Mouse (Mus musculus): Measurements from ENCODE around the gene Aes. TPM values are rescaled to one million over a fixed set of nuclear protein-coding genes. Genes with fewer than 3 reads are reported as not detected.
A peak's percentile ranks its signal among the peaks of the same experiment; 100 is the strongest.

The Aes gene
- polyA plus RNA-seq, 2 experiments: 393 to 472 TPM

- Histone ChIP-seq H3K9ac (ENCODE audit: low read depth, low read length, severe bottlenecking) (no peak overlapping the region), H3K27me3 (ENCODE audit: control insufficient read depth, insufficient read depth, low read length) (no peaks in the 10 kb centered on the region; the same call in 1 of the 2 replicates), H3K4me3 (replicated peaks; ENCODE audit: low read length) (no peak overlapping the region), H3K36me3 (ENCODE audit: control insufficient read depth, insufficient read depth, low read length) (peaks cover 21% of the 10 kb centered on the region), H3K4me1 (ENCODE audit: control insufficient read depth, insufficient read depth, low read length) (no peaks in the 10 kb centered on the region), H3K4me2 (replicated peaks; ENCODE audit: low read depth, low read length, severe bottlenecking) (no peak overlapping the region), H3K9me3 (ENCODE audit: control insufficient read depth, low read length) (no peaks in the 10 kb centered on the region), H3K27ac (replicated peaks; ENCODE audit: low read depth, low read length) (no peak overlapping the region)
- no peak for TF ChIP-seq POLR2A (IDR thresholded peaks at IDR 0.05; ENCODE audit: borderline replicate concordance, extremely low read depth, insufficient read depth, insufficient read length)
- ATAC-seq (ENCODE audit: low FRiP score, low read depth) (no peak), DNase-seq (ENCODE audit: low spot score) (no peak)
- 51% methylated on average over 12 of the region's 13 CpGs for WGBS
These were observed 34.1 kb upstream of the Aes start for GRCm38 (mm10) chr10:81525017-81525694.

- ATAC-seq (ENCODE audit: low FRiP score, low read depth): no peak
- 13% methylated on average over 14 of the region's 14 CpGs for WGBS
These were observed 32.5 kb upstream of the Aes start for GRCm38 (mm10) chr10:81526779-81527178.

GRCm38 (mm10) chr10:81534826-81535225, 24.5 kb upstream of the Aes start:
- ATAC-seq (ENCODE audit: low FRiP score, low read depth): no peak
- WGBS: 56% methylated on average over 16 of the region's 16 CpGs
- no peak for DNase-seq (ENCODE audit: low spot score)

More at GRCm38 (mm10) chr10:81526779-81527178, 32.5 kb upstream of the Aes start:
- Histone ChIP-seq H3K27me3 (ENCODE audit: control insufficient read depth, insufficient read depth, low read length) (no peaks in the 10 kb centered on the region; the same call in 1 of the 2 replicates), H3K4me3 (replicated peaks; ENCODE audit: low read length) (no peak overlapping the region), H3K9ac (ENCODE audit: low read depth, low read length, severe bottlenecking) (no peak overlapping the region), H3K27ac (replicated peaks; ENCODE audit: low read depth, low read length) (no peak overlapping the region), H3K9me3 (ENCODE audit: control insufficient read depth, low read length) (no peaks in the 10 kb centered on the region), H3K36me3 (ENCODE audit: control insufficient read depth, insufficient read depth, low read length) (peaks cover 34% of the 10 kb centered on the region), H3K4me1 (ENCODE audit: control insufficient read depth, insufficient read depth, low read length) (no peaks in the 10 kb centered on the region), H3K4me2 (replicated peaks; ENCODE audit: low read depth, low read length, severe bottlenecking) (no peak overlapping the region)
- DNase-seq (ENCODE audit: low spot score): peak; percentile 56
- TF ChIP-seq POLR2A (IDR thresholded peaks at IDR 0.05; ENCODE audit: borderline replicate concordance, extremely low read depth, insufficient read depth, insufficient read length): no peak

GRCm38 (mm10) chr10:81536734-81537133, 22.6 kb upstream of the Aes start:
- Histone ChIP-seq H3K9ac (ENCODE audit: low read depth, low read length, severe bottlenecking) (no peak overlapping the region), H3K4me1 (ENCODE audit: control insufficient read depth, insufficient read depth, low read length) (no peaks in the 10 kb centered on the region), H3K27me3 (ENCODE audit: control insufficient read depth, insufficient read depth, low read length) (no peaks in the 10 kb centered on the region), H3K4me2 (replicated peaks; ENCODE audit: low read depth, low read length, severe bottlenecking) (no peak overlapping the region), H3K36me3 (ENCODE audit: control insufficient read depth, insufficient read depth, low read length) (peaks cover 34% of the 10 kb centered on the region), H3K27ac (replicated peaks; ENCODE audit: low read depth, low read length) (no peak overlapping the region), H3K9me3 (ENCODE audit: control insufficient read depth, low read length) (no peaks in the 10 kb centered on the region), H3K4me3 (replicated peaks; ENCODE audit: low read length) (no peak overlapping the region)
- no peak for ATAC-seq (ENCODE audit: low FRiP score, low read depth)
- no peak for TF ChIP-seq POLR2A (IDR thresholded peaks at IDR 0.05; ENCODE audit: borderline replicate concordance, extremely low read depth, insufficient read depth, insufficient read length)
- 78% methylated on average over 6 of the region's 6 CpGs for WGBS
- no peak for DNase-seq (ENCODE audit: low spot score)

More at GRCm38 (mm10) chr10:81534826-81535225, 24.5 kb upstream of the Aes start:
- TF ChIP-seq POLR2A (IDR thresholded peaks at IDR 0.05; ENCODE audit: borderline replicate concordance, extremely low read depth, insufficient read depth, insufficient read length): no peak
- Histone ChIP-seq H3K4me3 (replicated peaks; ENCODE audit: low read length) (no peak overlapping the region), H3K4me2 (replicated peaks; ENCODE audit: low read depth, low read length, severe bottlenecking) (no peak overlapping the region), H3K9me3 (ENCODE audit: control insufficient read depth, low read length) (no peaks in the 10 kb centered on the region), H3K9ac (ENCODE audit: low read depth, low read length, severe bottlenecking) (no peak overlapping the region), H3K4me1 (ENCODE audit: control insufficient read depth, insufficient read depth, low read length) (no peaks in the 10 kb centered on the region), H3K36me3 (ENCODE audit: control insufficient read depth, insufficient read depth, low read length) (peaks cover 44% of the 10 kb centered on the region), H3K27me3 (ENCODE audit: control insufficient read depth, insufficient read depth, low read length) (no peaks in the 10 kb centered on the region), H3K27ac (replicated peaks; ENCODE audit: low read depth, low read length) (no peak overlapping the region)

- Histone ChIP-seq H3K4me1 (ENCODE audit: control insufficient read depth, insufficient read depth, low read length) (no peaks in the 10 kb centered on the region), H3K4me3 (replicated peaks; ENCODE audit: low read length) (no peak overlapping the region), H3K27ac (replicated peaks; ENCODE audit: low read depth, low read length) (no peak overlapping the region), H3K36me3 (ENCODE audit: control insufficient read depth, insufficient read depth, low read length) (peaks cover 28% of the 10 kb centered on the region), H3K27me3 (ENCODE audit: control insufficient read depth, insufficient read depth, low read length) (no peaks in the 10 kb centered on the region), H3K9me3 (ENCODE audit: control insufficient read depth, low read length) (no peaks in the 10 kb centered on the region), H3K4me2 (replicated peaks; ENCODE audit: low read depth, low read length, severe bottlenecking) (no peak overlapping the region), H3K9ac (ENCODE audit: low read depth, low read length, severe bottlenecking) (no peak overlapping the region)
- no peak for ATAC-seq (ENCODE audit: low FRiP score, low read depth)
- DNase-seq (ENCODE audit: low spot score): no peak
- no peak for TF ChIP-seq POLR2A (IDR thresholded peaks at IDR 0.05; ENCODE audit: borderline replicate concordance, extremely low read depth, insufficient read depth, insufficient read length)
- WGBS: 94% methylated on average over 2 of the region's 2 CpGs
These were observed 21.9 kb upstream of the Aes start for GRCm38 (mm10) chr10:81537429-81537828.

All from limb, embryonic 14.5 days (tissue).